ENCODE assay signal across 13 mouse cellular contexts in genomic region chr8:127915591-127916028, GRCm38 (mm10).
DNase-seq lines count a peak whose midpoint lies in the region; ATAC-seq and TF ChIP-seq lines count a peak whose summit lies in the region.
"Had no signal": no experiment of that assay in that cellular context is flagged by ENCODE, and none has a peak within 500 bp of the region (broad histone marks: within the 10 kb centered on the region; RNA-seq: fewer than 3 reads in every experiment).

No protein-coding gene starts in this region.

- 0 out of 2 replicates have a peak, but pooled peaks have one; percentile 69 for ATAC-seq in kidney, embryonic 16.5 days (ENCODE audit: low FRiP score, low TSS enrichment)
- no peak for ATAC-seq in intestine, postnatal 0 days
- ATAC-seq: CD4-positive, CD25-positive, alpha-beta regulatory T cell, adult 4 months had no signal

- TF ChIP-seq CTCF in gastrocnemius, adult 2 months (IDR thresholded peaks at IDR 0.05), result no peak
- TF ChIP-seq CTCF in intestine, postnatal 0 days (IDR thresholded peaks at IDR 0.05; ENCODE audit: low read depth), result peak; percentile 24; the same call in 1 of the 2 replicates

- H3K4me1 ChIP-seq in kidney, embryonic 16.5 days (ENCODE audit: insufficient read depth, low read length), result peaks cover 8% of the 10 kb centered on the region
- no peaks in the 10 kb centered on the region for H3K4me1 ChIP-seq in intestine, postnatal 0 days (replicated peaks; ENCODE audit: control insufficient read depth, insufficient read depth, low read length)
- H3K4me1 ChIP-seq: hindbrain, embryonic 10.5 days had no signal

- no peak overlapping the region for H3K4me2 ChIP-seq in kidney, embryonic 16.5 days (replicated peaks; ENCODE audit: low read depth, low read length)
- H3K4me2 ChIP-seq in intestine, postnatal 0 days (replicated peaks; ENCODE audit: low read depth), result no peak overlapping the region

- intact Hi-C loops in gastrocnemius, adult 2 months (cut with DNase I), result loop anchor here (10.0 kb wide), 1 partner anchor 299 kb away; no protein-coding TSS in a partner anchor
- intact Hi-C loops in gastrocnemius, postnatal 14 days (cut with DNase I; ENCODE audit: low total_unique reads), result no loop called here

- H3K36me3 ChIP-seq in kidney, embryonic 16.5 days (ENCODE audit: insufficient read depth, low read length), result no peaks in the 10 kb centered on the region
- no peaks in the 10 kb centered on the region for H3K36me3 ChIP-seq in intestine, postnatal 0 days (ENCODE audit: control insufficient read depth, insufficient read depth)
- H3K36me3 ChIP-seq: hindbrain, embryonic 10.5 days had no signal

- no peak overlapping the region for H3K4me3 ChIP-seq in gastrocnemius, adult 2 months
- H3K4me3 ChIP-seq in kidney, embryonic 16.5 days (ENCODE audit: low read length), result no peak overlapping the region
- no peak overlapping the region for H3K4me3 ChIP-seq in intestine, postnatal 0 days (ENCODE audit: low read depth, low read length)
- H3K4me3 ChIP-seq: hindbrain, embryonic 10.5 days; layer of hippocampus, adult 2 months had no signal

- no peak for DNase-seq in gastrocnemius, adult 2 months
- DNase-seq in gastrocnemius, postnatal 14 days, result no peak
- no peak for DNase-seq in kidney, postnatal 14 days
- DNase-seq in brain, adult 2 months (ENCODE audit: low read depth, low spot score), result peak; percentile 65
- no peak for DNase-seq in ovary, adult 18-20 months (ENCODE audit: low spot score)
- DNase-seq in thymus, postnatal 25 days, result no peak
- DNase-seq: adrenal gland, postnatal 25 days; cerebellum, adult 8-10 months had no signal

- peak overlapping the region; percentile 69 for H3K27ac ChIP-seq in gastrocnemius, adult 2 months
- H3K27ac ChIP-seq in kidney, embryonic 16.5 days (ENCODE audit: low read length), result no peak overlapping the region
- H3K27ac ChIP-seq in intestine, postnatal 0 days (ENCODE audit: low read depth, low read length), result no peak overlapping the region
- H3K27ac ChIP-seq: hindbrain, embryonic 10.5 days; layer of hippocampus, adult 2 months had no signal

- no peaks in the 10 kb centered on the region for H3K9me3 ChIP-seq in kidney, embryonic 16.5 days (ENCODE audit: low read length)
- no peaks in the 10 kb centered on the region for H3K9me3 ChIP-seq in intestine, postnatal 0 days (ENCODE audit: control insufficient read depth)
- H3K9me3 ChIP-seq: hindbrain, embryonic 10.5 days had no signal

- WGBS in kidney, embryonic 16.5 days, result 20% methylated on average over 2 of the region's 2 CpGs
- WGBS in intestine, postnatal 0 days, result 27% methylated on average over 2 of the region's 2 CpGs

- H3K27me3 ChIP-seq in kidney, embryonic 16.5 days (ENCODE audit: insufficient read depth, low read length), result no peaks in the 10 kb centered on the region
- H3K27me3 ChIP-seq in intestine, postnatal 0 days (replicated peaks; ENCODE audit: control insufficient read depth, insufficient read depth, low read length), result no peaks in the 10 kb centered on the region

- no peak overlapping the region for H3K9ac ChIP-seq in kidney, embryonic 16.5 days (replicated peaks; ENCODE audit: low read length)
- H3K9ac ChIP-seq in intestine, postnatal 0 days (ENCODE audit: low read depth, low read length), result no peak overlapping the region
